Mouse (Mus musculus): ENCODE measurements at regions not wholly inside any gene's neighbourhood (a gene's known extent, or its start where the extent isn't known, plus 50 kb on each side); places are given as distances from the start of the nearest gene placed in this dataset.

GRCm38 (mm10) chr13:72763337-72763736, 134.7 kb downstream of the Irx2 start:
- Histone ChIP-seq H3K27ac (ENCODE audit: insufficient read depth, low read depth, low read length) (no peak overlapping the region), H3K4me3 (ENCODE audit: insufficient read depth, low read depth, low read length) (no peak overlapping the region), H3K36me3 (ENCODE audit: control insufficient read depth, insufficient read depth, low read length) (no peaks in the 10 kb centered on the region), H3K27me3 (replicated peaks; ENCODE audit: control insufficient read depth, insufficient read depth, low read length) (no peaks in the 10 kb centered on the region), H3K4me1 (ENCODE audit: control insufficient read depth, insufficient read depth, low read length) (no peaks in the 10 kb centered on the region)
- no peak for DNase-seq
- 61% methylated on average over 4 of the region's 4 CpGs for WGBS
- TF ChIP-seq POLR2A (IDR thresholded peaks at IDR 0.05; ENCODE audit: low read depth, low read length) (no peak), CTCF (conservative IDR thresholded peaks at IDR 0.05; ENCODE audit: insufficient read depth, insufficient read length, low read depth, low read length) (no peak)

DNA sequence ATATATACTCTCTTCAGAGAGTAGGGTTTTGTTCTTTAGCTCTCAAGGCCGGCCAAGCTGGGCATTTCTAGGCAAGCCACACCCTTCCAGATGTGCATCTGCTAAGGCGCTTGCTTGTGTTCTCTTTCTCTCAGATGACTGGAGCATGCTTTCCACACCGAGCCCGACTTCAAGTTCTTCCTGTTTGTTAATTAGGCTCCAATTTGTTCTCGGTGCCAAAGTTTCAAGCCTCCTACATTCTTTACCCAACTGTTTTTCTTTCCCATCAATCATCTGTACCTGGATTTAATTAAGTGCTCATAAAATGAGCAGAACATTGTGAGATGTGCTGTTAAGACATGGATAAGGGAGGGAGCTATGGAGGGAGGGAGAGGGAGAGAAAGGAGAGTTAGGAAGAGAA, 138.7 kb downstream of the Irx2 start:
- H3K4me3 ChIP-seq (ENCODE audit: insufficient read depth, low read depth, low read length) = no peak overlapping the region
- H3K27ac ChIP-seq (ENCODE audit: insufficient read depth, low read depth, low read length) = no peak overlapping the region
- DNase-seq = no peak
- WGBS = 25% methylated on average over 5 of the region's 5 CpGs
- H3K36me3 ChIP-seq (ENCODE audit: control insufficient read depth, insufficient read depth, low read length) = no peaks in the 10 kb centered on the region
- H3K27me3 ChIP-seq (replicated peaks; ENCODE audit: control insufficient read depth, insufficient read depth, low read length) = no peaks in the 10 kb centered on the region
- no peaks in the 10 kb centered on the region for H3K4me1 ChIP-seq (ENCODE audit: control insufficient read depth, insufficient read depth, low read length)
- TF ChIP-seq POLR2A (IDR thresholded peaks at IDR 0.05; ENCODE audit: low read depth, low read length) (no peak), CTCF (conservative IDR thresholded peaks at IDR 0.05; ENCODE audit: insufficient read depth, insufficient read length, low read depth, low read length) (no peak)

- TF ChIP-seq CTCF (conservative IDR thresholded peaks at IDR 0.05; ENCODE audit: insufficient read depth, insufficient read length, low read depth, low read length) (no peak), POLR2A (IDR thresholded peaks at IDR 0.05; ENCODE audit: low read depth, low read length) (no peak)
- H3K36me3 ChIP-seq (ENCODE audit: control insufficient read depth, insufficient read depth, low read length) = no peaks in the 10 kb centered on the region
- H3K27ac ChIP-seq (ENCODE audit: insufficient read depth, low read depth, low read length) = no peak overlapping the region
- H3K4me3 ChIP-seq (ENCODE audit: insufficient read depth, low read depth, low read length) = no peak overlapping the region
- no peaks in the 10 kb centered on the region for H3K4me1 ChIP-seq (ENCODE audit: control insufficient read depth, insufficient read depth, low read length)
- 55% methylated on average over 12 of the region's 12 CpGs for WGBS
- no peak for DNase-seq
- no peaks in the 10 kb centered on the region for H3K27me3 ChIP-seq (replicated peaks; ENCODE audit: control insufficient read depth, insufficient read depth, low read length)
Measured at GRCm38 (mm10) chr13:72769007-72769595, 140.5 kb downstream of the Irx2 start.

DNA sequence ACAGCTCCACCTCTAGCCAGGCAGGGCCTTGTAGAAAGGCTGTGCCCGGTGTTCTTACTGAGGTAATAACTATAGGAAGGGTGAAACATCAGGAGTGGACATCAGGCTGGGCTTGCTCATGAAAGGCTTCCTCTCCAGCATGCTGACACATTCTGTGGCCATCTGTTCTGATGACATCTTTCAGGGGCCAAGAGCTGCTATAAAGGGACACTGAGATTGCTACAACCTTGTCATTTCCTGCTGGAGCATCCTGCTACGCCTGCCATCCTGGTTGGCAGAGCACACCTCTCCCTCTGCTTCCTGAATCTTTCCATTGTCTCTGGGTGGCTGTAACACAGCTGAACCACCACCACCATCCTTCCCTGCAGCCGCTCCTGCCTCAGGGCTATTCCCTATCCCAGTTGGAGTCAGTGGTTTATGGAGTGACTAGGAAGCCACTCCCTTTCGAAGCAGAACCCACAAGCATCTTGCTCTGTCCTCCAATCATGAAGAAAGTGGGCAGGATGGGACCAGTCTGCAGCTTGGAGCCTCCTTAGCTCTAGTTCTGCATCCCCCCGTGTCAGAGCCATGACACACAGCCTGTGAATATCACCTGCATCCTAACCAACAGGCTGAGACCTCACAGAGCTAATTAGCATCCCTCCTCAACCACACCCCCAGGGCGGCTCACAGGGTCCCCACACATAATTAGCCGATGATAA, 154.6 kb downstream of the Irx2 start:
- Histone ChIP-seq H3K27ac (ENCODE audit: insufficient read depth, low read depth, low read length) (no peak overlapping the region), H3K36me3 (ENCODE audit: control insufficient read depth, insufficient read depth, low read length) (no peaks in the 10 kb centered on the region), H3K4me3 (ENCODE audit: insufficient read depth, low read depth, low read length) (no peak overlapping the region), H3K27me3 (replicated peaks; ENCODE audit: control insufficient read depth, insufficient read depth, low read length) (no peaks in the 10 kb centered on the region), H3K4me1 (ENCODE audit: control insufficient read depth, insufficient read depth, low read length) (no peaks in the 10 kb centered on the region)
- no peak for TF ChIP-seq CTCF (conservative IDR thresholded peaks at IDR 0.05; ENCODE audit: insufficient read depth, insufficient read length, low read depth, low read length)
- no peak for DNase-seq
- 36% methylated on average over 7 of the region's 7 CpGs for whole genome bisulfite sequencing

DNA sequence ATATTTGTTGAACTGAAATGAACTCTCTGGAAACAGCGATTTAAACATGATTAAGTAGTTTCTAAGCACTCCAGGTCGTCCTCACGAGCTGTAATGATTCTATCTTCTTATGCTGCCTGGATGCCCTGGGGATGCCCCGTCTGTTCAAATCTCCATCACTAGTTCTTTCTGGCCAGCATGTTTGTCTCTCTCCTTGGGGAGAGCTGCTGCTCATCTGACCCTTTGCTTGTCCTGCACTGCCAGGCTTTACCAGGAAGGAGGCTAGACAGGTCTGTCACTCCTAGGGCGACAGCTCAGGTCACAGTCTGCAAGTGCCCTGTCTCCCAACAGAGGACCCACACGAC, 155.1 kb downstream of the Irx2 start:
- Histone ChIP-seq H3K27me3 (replicated peaks; ENCODE audit: control insufficient read depth, insufficient read depth, low read length) (no peaks in the 10 kb centered on the region), H3K4me1 (ENCODE audit: control insufficient read depth, insufficient read depth, low read length) (no peaks in the 10 kb centered on the region), H3K4me3 (ENCODE audit: insufficient read depth, low read depth, low read length) (no peak overlapping the region), H3K36me3 (ENCODE audit: control insufficient read depth, insufficient read depth, low read length) (no peaks in the 10 kb centered on the region), H3K27ac (ENCODE audit: insufficient read depth, low read depth, low read length) (no peak overlapping the region)
- 39% methylated on average over 6 of the region's 6 CpGs for WGBS
- no peak for TF ChIP-seq POLR2A (IDR thresholded peaks at IDR 0.05; ENCODE audit: low read depth, low read length)
- TF ChIP-seq CTCF (conservative IDR thresholded peaks at IDR 0.05; ENCODE audit: insufficient read depth, insufficient read length, low read depth, low read length) = no peak
- no peak for DNase-seq

DNA sequence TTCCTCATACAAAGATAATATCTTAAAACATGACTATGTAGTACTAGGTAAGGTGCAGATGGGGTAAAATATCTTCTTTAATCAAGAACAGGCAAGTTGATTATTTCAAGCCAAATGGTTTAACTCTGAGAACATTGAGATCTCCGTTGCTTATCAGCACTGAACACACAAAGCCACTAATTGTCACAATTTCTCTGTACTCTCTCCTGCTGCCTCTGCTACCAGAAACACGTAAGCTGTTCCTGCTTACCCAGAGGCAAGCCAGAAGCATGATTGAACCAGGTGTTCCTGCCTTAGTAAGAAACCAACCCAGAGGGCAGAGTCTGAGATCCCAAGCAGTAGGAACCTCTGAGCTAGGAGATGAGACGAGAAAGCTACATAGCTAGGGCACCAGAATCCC, 164.1 kb downstream of the Irx2 start:
- DNase-seq = no peak
- H3K36me3 ChIP-seq (ENCODE audit: control insufficient read depth, insufficient read depth, low read length) = no peaks in the 10 kb centered on the region
- no peak overlapping the region for H3K27ac ChIP-seq (ENCODE audit: insufficient read depth, low read depth, low read length)
- no peaks in the 10 kb centered on the region for H3K4me1 ChIP-seq (ENCODE audit: control insufficient read depth, insufficient read depth, low read length)
- no peak overlapping the region for H3K4me3 ChIP-seq (ENCODE audit: insufficient read depth, low read depth, low read length)
- H3K27me3 ChIP-seq (replicated peaks; ENCODE audit: control insufficient read depth, insufficient read depth, low read length) = no peaks in the 10 kb centered on the region; the same call in 1 of the 2 replicates
- TF ChIP-seq POLR2A (IDR thresholded peaks at IDR 0.05; ENCODE audit: low read depth, low read length) (no peak), CTCF (conservative IDR thresholded peaks at IDR 0.05; ENCODE audit: insufficient read depth, insufficient read length, low read depth, low read length) (no peak)
- WGBS = 72% methylated on average over 3 of the region's 3 CpGs

DNA sequence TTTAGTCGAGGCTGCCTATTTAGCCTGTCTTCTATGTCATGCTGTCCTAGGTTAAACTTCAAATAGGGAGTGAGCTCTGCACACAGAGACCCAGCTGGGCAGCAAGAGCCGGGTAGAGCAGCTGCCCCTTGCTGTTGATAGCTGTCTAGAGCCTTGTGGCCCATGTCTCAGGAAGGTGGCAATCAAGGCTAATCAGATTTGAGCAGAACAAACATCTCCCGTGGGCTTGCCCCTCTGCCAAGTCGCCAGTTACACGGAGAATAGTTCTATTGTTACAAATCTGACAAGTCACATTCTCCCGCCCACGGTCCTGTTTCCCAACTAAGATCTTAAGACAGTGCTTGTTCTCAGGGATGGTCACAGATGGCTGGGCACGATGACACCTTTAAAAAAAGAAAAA, 171.4 kb downstream of the Irx2 start:
- no peak overlapping the region for H3K4me3 ChIP-seq (ENCODE audit: insufficient read depth, low read depth, low read length)
- DNase-seq = no peak
- no peaks in the 10 kb centered on the region for H3K4me1 ChIP-seq (ENCODE audit: control insufficient read depth, insufficient read depth, low read length)
- TF ChIP-seq CTCF (conservative IDR thresholded peaks at IDR 0.05; ENCODE audit: insufficient read depth, insufficient read length, low read depth, low read length) = no peak
- TF ChIP-seq POLR2A (IDR thresholded peaks at IDR 0.05; ENCODE audit: low read depth, low read length) = no peak
- no peaks in the 10 kb centered on the region for H3K36me3 ChIP-seq (ENCODE audit: control insufficient read depth, insufficient read depth, low read length)
- 23% methylated on average over 8 of the region's 8 CpGs for WGBS
- H3K27me3 ChIP-seq (replicated peaks; ENCODE audit: control insufficient read depth, insufficient read depth, low read length) = no peaks in the 10 kb centered on the region; the same call in 1 of the 2 replicates
- no peak overlapping the region for H3K27ac ChIP-seq (ENCODE audit: insufficient read depth, low read depth, low read length)
